Comparison of ENCODE assay signal across 22 mouse cellular contexts in the genomic region with DNA sequence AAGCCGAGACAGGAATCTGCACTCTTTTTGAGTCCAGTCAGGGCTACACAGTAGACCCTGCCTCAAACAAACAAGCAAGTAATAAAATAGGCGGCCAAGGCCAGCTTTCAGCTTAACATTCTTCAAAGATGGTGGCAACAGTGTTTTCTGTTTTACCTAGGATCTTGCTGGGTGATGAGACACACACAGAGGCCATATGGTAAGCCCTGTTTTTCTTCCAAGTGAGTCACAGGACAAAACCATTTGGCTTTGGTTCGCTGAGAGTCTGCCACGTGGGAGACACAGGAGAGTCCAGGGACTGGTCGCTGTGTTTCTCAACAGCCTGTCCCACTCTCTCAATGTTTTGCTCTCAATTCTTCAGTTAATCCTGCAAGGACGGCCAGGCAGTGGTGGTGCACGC. TPM values are rescaled to one million over a fixed set of nuclear protein-coding genes. Genes with fewer than 3 reads are reported as not detected.
DNase-seq lines count a peak whose midpoint lies in the region; ATAC-seq and TF ChIP-seq lines count a peak whose summit lies in the region.
"Had no signal": no experiment of that assay in that cellular context is flagged by ENCODE, and none has a peak within 500 bp of the region (broad histone marks: within the 10 kb centered on the region; RNA-seq: fewer than 3 reads in every experiment).

No protein-coding gene starts in this region.

- no peak overlapping the region for H3K4me2 ChIP-seq in midbrain, embryonic 16.5 days (ENCODE audit: low read length)
- H3K4me2 ChIP-seq: embryonic facial prominence, embryonic 12.5 days; liver, embryonic 13.5 days; lung, embryonic 14.5 days; midbrain, embryonic 11.5 days had no signal

- ATAC-seq in midbrain, embryonic 16.5 days = no peak
- ATAC-seq in megakaryocyte progenitor cell, adult 5-6 weeks (replicated peaks; ENCODE audit: poor library complexity) = no peak
- ATAC-seq: forebrain, postnatal 0 days had no signal

- H3K27me3 ChIP-seq in cerebellum, adult 2 months (ENCODE audit: control insufficient read depth, insufficient read depth, low read length) = no peaks in the 10 kb centered on the region
- no peaks in the 10 kb centered on the region for H3K27me3 ChIP-seq in midbrain, embryonic 16.5 days (ENCODE audit: control insufficient read depth, insufficient read depth, low read depth, low read length)
- H3K27me3 ChIP-seq in forebrain, embryonic 10.5 days (ENCODE audit: poor library complexity, severe bottlenecking) = no peaks in the 10 kb centered on the region
- H3K27me3 ChIP-seq: embryonic facial prominence, embryonic 12.5 days; liver, embryonic 13.5 days had no signal

- H3K9ac ChIP-seq in midbrain, embryonic 16.5 days (ENCODE audit: low read depth, low read length) = no peak overlapping the region
- H3K9ac ChIP-seq: embryonic facial prominence, embryonic 12.5 days; forebrain, postnatal 0 days; liver, embryonic 13.5 days; lung, embryonic 14.5 days had no signal

- DNase-seq in adrenal gland, postnatal 14 days = peak; percentile 29
- DNase-seq in adrenal gland, postnatal 4 days (ENCODE audit: low spot score in 2 of 2) = no peak
- DNase-seq in MN1 (ENCODE audit: low spot score) = peak; percentile 56
- DNase-seq in cerebellum, adult 2 months = peak; percentile 71 to 91
- DNase-seq in cerebellum, postnatal 36 days = peak; percentile 66 to 68
- no peak for DNase-seq in forebrain, embryonic 10.5 days (ENCODE audit: extremely low spot score, low spot score)
- DNase-seq: B cell, adult 2 months; forebrain, postnatal 0 days; gastrocnemius, postnatal 36 days; kidney, adult 2 months; kidney, postnatal 14 days; liver, embryonic 13.5 days; lung, embryonic 14.5 days; retina, postnatal 1 day had no signal

- TF ChIP-seq POLR2A in cerebellum, adult 2 months (IDR thresholded peaks at IDR 0.05; ENCODE audit: borderline replicate concordance, insufficient read depth, low read length) = no peak

- no peak overlapping the region for H3K4me3 ChIP-seq in cerebellum, adult 2 months (replicated peaks; ENCODE audit: insufficient read depth, low read depth, low read length)
- no peak overlapping the region for H3K4me3 ChIP-seq in midbrain, embryonic 16.5 days (ENCODE audit: low read depth, low read length)
- no peak overlapping the region for H3K4me3 ChIP-seq in forebrain, embryonic 10.5 days
- H3K4me3 ChIP-seq: embryonic facial prominence, embryonic 12.5 days; heart, embryonic 10.5 days; left cerebral cortex, adult 2 months; liver, embryonic 13.5 days had no signal

- no peak for TF ChIP-seq CTCF in cerebellum, adult 2 months (IDR thresholded peaks at IDR 0.05; ENCODE audit: borderline replicate concordance, insufficient read depth, low read depth, low read length)

- H3K27ac ChIP-seq in cerebellum, adult 2 months (ENCODE audit: insufficient read depth, low read length) = peak overlapping the region; percentile 93
- H3K27ac ChIP-seq in midbrain, embryonic 16.5 days (ENCODE audit: low read length) = no peak overlapping the region
- no peak overlapping the region for H3K27ac ChIP-seq in forebrain, embryonic 10.5 days
- H3K27ac ChIP-seq: embryonic facial prominence, embryonic 12.5 days; heart, embryonic 10.5 days; left cerebral cortex, adult 2 months; liver, embryonic 13.5 days; macrophage; stomach, postnatal 0 days had no signal

- WGBS in cerebellum, adult 2 months = 16% methylated on average over 7 of the region's 7 CpGs
- 85% methylated on average over 7 of the region's 7 CpGs for WGBS in midbrain, embryonic 16.5 days
- 89% methylated on average over 7 of the region's 7 CpGs for WGBS in forebrain, embryonic 10.5 days

- H3K9me3 ChIP-seq in midbrain, embryonic 16.5 days (replicated peaks; ENCODE audit: control insufficient read depth, low read length, poor library complexity, severe bottlenecking) = no peaks in the 10 kb centered on the region
- no peaks in the 10 kb centered on the region for H3K9me3 ChIP-seq in forebrain, embryonic 10.5 days
- H3K9me3 ChIP-seq: embryonic facial prominence, embryonic 12.5 days; heart, embryonic 10.5 days; liver, embryonic 13.5 days had no signal

- H3K36me3 ChIP-seq in midbrain, embryonic 16.5 days (ENCODE audit: control insufficient read depth, insufficient read depth, low read length) = peaks cover 14% of the 10 kb centered on the region
- peaks cover 70% of the 10 kb centered on the region for H3K36me3 ChIP-seq in forebrain, embryonic 10.5 days (replicated peaks)

- peaks cover 19% of the 10 kb centered on the region for H3K4me1 ChIP-seq in cerebellum, adult 2 months (ENCODE audit: control insufficient read depth, insufficient read depth, low read length)
- peaks cover 5% of the 10 kb centered on the region for H3K4me1 ChIP-seq in midbrain, embryonic 16.5 days (ENCODE audit: control insufficient read depth, insufficient read depth, low read length)
- peaks cover 5% of the 10 kb centered on the region; the same call in 1 of the 2 replicates for H3K4me1 ChIP-seq in forebrain, embryonic 10.5 days
- H3K4me1 ChIP-seq: embryonic facial prominence, embryonic 12.5 days; heart, embryonic 10.5 days had no signal

RNA-seq across cellular contexts. Expression of gene Itpkc, which starts 9.9 kb away (rescaled TPM):
- 8.6 and 9.6 TPM in 2 replicates for total RNA-seq in adrenal gland, postnatal 14 days (2021)
- 10 to 100 TPM; 12.7 to 14.4 TPM for total RNA-seq in adrenal gland, postnatal 4 days (2021)
- 12.4 and 13.2 TPM in 2 replicates for polyA plus RNA-seq in cerebellum, adult 2 months (2012; rRNA removed)
- polyA plus RNA-seq in midbrain, embryonic 16.5 days (2015; fragmentation: Nextera tagmentation; extraction: Ambion mirVana) = 6.0 and 7.0 TPM in 2 replicates
- 1.7 and 1.9 TPM in 2 replicates for total RNA-seq in megakaryocyte progenitor cell, adult 5-6 weeks (2015)
- 2.5 and 2.7 TPM in 2 replicates for total RNA-seq in megakaryocyte progenitor cell, adult 5-6 weeks (2017)
- polyA plus RNA-seq in forebrain, embryonic 10.5 days (2016; fragmentation: Nextera tagmentation; extraction: Ambion mirVana) = 4.4 and 5.3 TPM in 2 replicates

RNA-seq across cellular contexts. Expression of gene Coq8b, which starts 14.2 kb away (rescaled TPM):
- total RNA-seq in adrenal gland, postnatal 14 days (2021) = 44.2 and 44.8 TPM in 2 replicates
- total RNA-seq in adrenal gland, postnatal 4 days (2021) = 10 to 100 TPM; 37.1 to 42.0 TPM
- polyA plus RNA-seq in cerebellum, adult 2 months (2012; rRNA removed) = 20.8 and 23.9 TPM in 2 replicates
- 21.1 and 23.7 TPM in 2 replicates for polyA plus RNA-seq in midbrain, embryonic 16.5 days (2015; fragmentation: Nextera tagmentation; extraction: Ambion mirVana)
- 8.4 and 11.8 TPM in 2 replicates for total RNA-seq in megakaryocyte progenitor cell, adult 5-6 weeks (2015)
- 10.9 and 14.8 TPM in 2 replicates for total RNA-seq in megakaryocyte progenitor cell, adult 5-6 weeks (2017)
- 24.1 and 24.4 TPM in 2 replicates for polyA plus RNA-seq in forebrain, embryonic 10.5 days (2016; fragmentation: Nextera tagmentation; extraction: Ambion mirVana)

RNA-seq across cellular contexts. Expression of gene Snrpa, which starts 22.5 kb away (rescaled TPM):
- total RNA-seq in adrenal gland, postnatal 14 days (2021) = 88.3 and 90.9 TPM in 2 replicates
- 100 to 1,000 TPM; 102 to 104 TPM for total RNA-seq in adrenal gland, postnatal 4 days (2021)
- polyA plus RNA-seq in cerebellum, adult 2 months (2012; rRNA removed) = 158 and 173 TPM in 2 replicates
- 192 and 197 TPM in 2 replicates for polyA plus RNA-seq in midbrain, embryonic 16.5 days (2015; fragmentation: Nextera tagmentation; extraction: Ambion mirVana)
- 206 and 215 TPM in 2 replicates for total RNA-seq in megakaryocyte progenitor cell, adult 5-6 weeks (2015)
- total RNA-seq in megakaryocyte progenitor cell, adult 5-6 weeks (2017) = 88.4 and 96.6 TPM in 2 replicates
- polyA plus RNA-seq in forebrain, embryonic 10.5 days (2016; fragmentation: Nextera tagmentation; extraction: Ambion mirVana) = 418 and 425 TPM in 2 replicates

RNA-seq across cellular contexts. Expression of gene BC024978, which starts 23.0 kb away (rescaled TPM):
- 22.9 and 23.0 TPM in 2 replicates for total RNA-seq in adrenal gland, postnatal 14 days (2021)
- total RNA-seq in adrenal gland, postnatal 4 days (2021) = 10 to 100 TPM; 19.2 to 22.7 TPM
- 17.9 and 18.8 TPM in 2 replicates for polyA plus RNA-seq in cerebellum, adult 2 months (2012; rRNA removed)
- polyA plus RNA-seq in midbrain, embryonic 16.5 days (2015; fragmentation: Nextera tagmentation; extraction: Ambion mirVana) = 3.1 and 4.1 TPM in 2 replicates
- total RNA-seq in megakaryocyte progenitor cell, adult 5-6 weeks (2015) = 6.0 and 6.1 TPM in 2 replicates
- total RNA-seq in megakaryocyte progenitor cell, adult 5-6 weeks (2017) = 0.58 and 1.0 TPM in 2 replicates
- 4.1 and 4.3 TPM in 2 replicates for polyA plus RNA-seq in forebrain, embryonic 10.5 days (2016; fragmentation: Nextera tagmentation; extraction: Ambion mirVana)

RNA-seq across cellular contexts. Expression of gene Mia, which starts 37.6 kb away (rescaled TPM):
- total RNA-seq in adrenal gland, postnatal 14 days (2021) = 0.89 TPM in 1 of 2 replicates, not detected in the other
- 1 to 10 TPM in 1 of 2 experiments, under 1 TPM in 1; 0.62 to 2.3 TPM for total RNA-seq in adrenal gland, postnatal 4 days (2021)
- polyA plus RNA-seq in cerebellum, adult 2 months (2012; rRNA removed) = 11.2 and 16.9 TPM in 2 replicates
- 18.2 and 18.8 TPM in 2 replicates for polyA plus RNA-seq in midbrain, embryonic 16.5 days (2015; fragmentation: Nextera tagmentation; extraction: Ambion mirVana)
- total RNA-seq in megakaryocyte progenitor cell, adult 5-6 weeks (2015) = 0.24 TPM in 1 of 2 replicates, not detected in the other
- total RNA-seq in megakaryocyte progenitor cell, adult 5-6 weeks (2017) = not detected in 2 replicates
- 1.1 and 1.7 TPM in 2 replicates for polyA plus RNA-seq in forebrain, embryonic 10.5 days (2016; fragmentation: Nextera tagmentation; extraction: Ambion mirVana)
- polyA plus RNA-seq: liver, embryonic 13.5 days; macrophage had no signal

Comparison
In these comparisons a context has a peak if more than half of its experiments do, and no peak if none do; other contexts are left out.
1. DNase-seq: peak in adrenal gland, postnatal 14 days (single experiment), MN1 (single experiment), cerebellum, adult 2 months (2 of 2) and cerebellum, postnatal 36 days (2 of 2); none in adrenal gland, postnatal 4 days (0 of 2) and forebrain, embryonic 10.5 days (single experiment).